Mouse (Mus musculus): ENCODE data around the gene Aebp1. TPM values are rescaled to one million over a fixed set of nuclear protein-coding genes. Genes with fewer than 3 reads are reported as not detected.
A peak's percentile ranks its signal among the peaks of the same experiment; 100 is the strongest.

The Aebp1 gene
- polyA plus RNA-seq, 1 experiment = 103 TPM

DNA sequence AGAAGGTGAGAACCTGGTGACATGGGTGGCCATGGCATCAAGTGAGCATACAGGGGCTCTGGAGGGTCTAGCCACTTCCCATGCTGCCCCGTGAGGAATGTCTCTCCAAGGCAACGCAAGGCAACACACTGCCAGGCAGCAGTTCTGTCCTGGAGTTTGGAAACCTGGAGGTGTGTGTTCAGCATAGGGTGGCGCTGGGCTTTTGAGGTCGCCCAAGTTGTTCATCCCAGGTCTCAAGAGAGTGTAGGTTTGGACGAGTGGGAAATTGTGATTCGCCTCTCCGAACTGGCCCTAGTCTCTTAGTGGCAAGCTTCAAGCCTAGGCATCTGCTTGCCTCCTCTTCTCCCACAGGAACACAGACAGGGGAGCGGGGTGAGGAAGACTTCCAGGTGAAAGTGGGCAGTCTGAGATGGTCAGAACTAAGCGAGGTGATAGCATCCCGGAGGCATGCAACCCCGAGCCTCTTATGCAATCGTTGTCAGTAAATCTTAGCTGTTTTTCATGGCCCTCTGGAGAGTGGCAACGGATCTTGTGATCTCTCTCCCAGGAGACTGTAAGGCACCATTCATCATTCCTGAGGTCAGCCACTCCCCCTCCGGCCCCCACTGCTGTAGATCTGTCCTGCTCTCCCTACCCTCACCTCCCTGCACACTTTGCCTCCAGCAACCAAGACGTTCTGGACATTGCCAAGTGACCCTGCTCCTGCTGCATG is 803 bp downstream of the Aebp1 start:
- Histone ChIP-seq H3K4me3 (peak overlapping the region; percentile 52), H3K4me2 (ENCODE audit: low read depth) (peak overlapping the region; percentile 97), H3K27me3 (ENCODE audit: control insufficient read depth, insufficient read depth, insufficient read length) (no peaks in the 10 kb centered on the region), H3K36me3 (ENCODE audit: control insufficient read depth, insufficient read depth) (peaks cover 6% of the 10 kb centered on the region), H3K79me2 (ENCODE audit: control insufficient read depth, insufficient read depth) (peaks cover 10% of the 10 kb centered on the region), H3ac (ENCODE audit: control insufficient read depth, insufficient read length) (peak overlapping the region; percentile 16)
- TF ChIP-seq MYOD1 (IDR thresholded peaks at IDR 0.05; ENCODE audit: control insufficient read depth in 1 of 3, insufficient read length in 2 of 3, low read depth in 2 of 3) (no peak), CEBPB (IDR thresholded peaks at IDR 0.05; ENCODE audit: insufficient read depth, poor library complexity, severe bottlenecking) (peak; percentile 95)

DNA sequence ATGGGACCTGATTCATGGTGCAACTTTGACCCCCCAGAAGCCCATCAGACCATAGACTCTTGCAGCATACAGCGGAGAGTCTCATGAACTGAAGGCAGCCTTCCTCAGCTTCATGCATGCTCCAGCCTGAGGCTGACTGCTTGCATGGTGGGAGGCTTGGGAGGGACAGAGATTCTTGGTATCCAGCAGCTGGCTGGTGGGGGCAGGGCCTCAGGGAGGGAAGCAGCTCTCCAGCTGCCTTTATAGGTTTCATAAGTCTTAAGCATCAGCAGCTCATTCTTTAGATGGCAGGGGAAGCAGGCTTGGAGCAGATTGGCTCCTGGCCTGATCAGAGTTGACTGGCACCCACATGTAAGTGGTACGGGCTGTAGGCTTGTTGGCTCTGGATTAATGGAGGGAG is 5.4 kb downstream of the Aebp1 start:
- no peak for TF ChIP-seq MYOG (IDR thresholded peaks at IDR 0.05; ENCODE audit: control insufficient read depth in 1 of 3, insufficient read depth in 1 of 3, insufficient read length in 2 of 3, low read depth in 2 of 3)
- TF ChIP-seq MYOD1 (IDR thresholded peaks at IDR 0.05; ENCODE audit: control insufficient read depth in 1 of 3, insufficient read length in 2 of 3, low read depth in 2 of 3) = no peak
- TF ChIP-seq SRF (IDR thresholded peaks at IDR 0.05; ENCODE audit: control insufficient read depth, insufficient read length, low read depth) = no peak
- TF ChIP-seq POLR2A (IDR thresholded peaks at IDR 0.05; ENCODE audit: insufficient read length, low read depth) = no peak
- no peak for TF ChIP-seq E2F4 (IDR thresholded peaks at IDR 0.05; ENCODE audit: insufficient read depth)
- Histone ChIP-seq H3K79me2 (ENCODE audit: control insufficient read depth, insufficient read depth) (peaks cover 10% of the 10 kb centered on the region), H3K4me3 (no peak overlapping the region), H3ac (ENCODE audit: control insufficient read depth, insufficient read length) (no peak overlapping the region), H3K27me3 (ENCODE audit: control insufficient read depth, insufficient read depth, insufficient read length) (no peaks in the 10 kb centered on the region), H3K4me2 (ENCODE audit: low read depth) (no peak overlapping the region), H3K36me3 (ENCODE audit: control insufficient read depth, insufficient read depth) (peaks cover 6% of the 10 kb centered on the region)

DNA sequence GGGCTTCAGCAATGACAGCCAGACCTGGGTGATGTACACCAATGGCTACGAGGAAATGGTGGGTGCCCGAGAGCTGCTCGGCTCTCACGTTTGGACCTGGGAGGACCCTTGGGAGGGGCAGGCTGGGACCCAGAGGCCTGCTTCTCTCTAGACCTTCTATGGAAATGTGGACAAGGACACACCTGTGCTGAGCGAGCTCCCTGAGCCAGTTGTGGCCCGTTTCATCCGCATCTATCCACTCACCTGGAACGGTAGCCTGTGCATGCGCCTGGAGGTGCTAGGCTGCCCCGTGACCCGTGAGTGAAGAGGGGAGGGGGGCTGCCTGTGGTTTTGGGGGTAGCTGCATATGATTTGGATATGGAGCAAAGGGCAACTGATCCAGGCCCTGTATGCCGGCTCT is 6.6 kb downstream of the Aebp1 start:
- Histone ChIP-seq H3K27me3 (ENCODE audit: control insufficient read depth, insufficient read depth, insufficient read length) (no peaks in the 10 kb centered on the region), H3K4me2 (ENCODE audit: low read depth) (no peak overlapping the region), H3ac (ENCODE audit: control insufficient read depth, insufficient read length) (no peak overlapping the region), H3K4me3 (no peak overlapping the region), H3K36me3 (ENCODE audit: control insufficient read depth, insufficient read depth) (peaks cover 6% of the 10 kb centered on the region), H3K79me2 (ENCODE audit: control insufficient read depth, insufficient read depth) (peaks cover 10% of the 10 kb centered on the region)
- no peak for TF ChIP-seq CEBPB (IDR thresholded peaks at IDR 0.05; ENCODE audit: insufficient read depth, poor library complexity, severe bottlenecking)
- no peak for TF ChIP-seq TCF12 (IDR thresholded peaks at IDR 0.05; ENCODE audit: insufficient read depth, poor library complexity, severe bottlenecking)
- TF ChIP-seq MYOD1 (IDR thresholded peaks at IDR 0.05; ENCODE audit: control insufficient read depth in 1 of 3, insufficient read length in 2 of 3, low read depth in 2 of 3) = no peak
- TF ChIP-seq SRF (IDR thresholded peaks at IDR 0.05; ENCODE audit: control insufficient read depth, insufficient read length, low read depth) = no peak

DNA sequence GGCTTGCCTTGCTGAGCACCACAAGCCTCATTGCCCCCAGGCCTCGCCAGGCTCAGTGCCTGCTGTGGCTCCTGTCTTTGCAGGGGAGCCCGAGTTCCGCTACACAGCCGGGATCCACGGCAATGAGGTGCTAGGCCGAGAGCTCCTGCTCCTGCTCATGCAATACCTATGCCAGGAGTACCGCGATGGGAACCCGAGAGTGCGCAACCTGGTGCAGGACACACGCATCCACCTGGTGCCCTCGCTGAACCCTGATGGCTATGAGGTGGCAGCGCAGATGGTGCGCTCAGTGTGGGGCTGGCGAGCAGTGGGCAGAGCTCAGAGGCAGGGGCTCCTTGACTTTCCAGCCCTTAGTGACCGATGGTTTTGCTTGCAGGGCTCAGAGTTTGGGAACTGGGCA is 7.6 kb downstream of the Aebp1 start:
- TF ChIP-seq POLR2AphosphoS2 (IDR thresholded peaks at IDR 0.05; ENCODE audit: insufficient read length, low read depth) (no peak), TCF3 (IDR thresholded peaks at IDR 0.05; ENCODE audit: insufficient read length, low read depth) (no peak), POLR2A (IDR thresholded peaks at IDR 0.05; ENCODE audit: insufficient read length, low read depth) (no peak), MYOD1 (IDR thresholded peaks at IDR 0.05; ENCODE audit: control insufficient read depth in 1 of 3, insufficient read length in 2 of 3, low read depth in 2 of 3) (no peak), E2F4 (IDR thresholded peaks at IDR 0.05; ENCODE audit: insufficient read depth) (no peak)
- peaks cover under 1% of the 10 kb centered on the region for H3K79me2 ChIP-seq (ENCODE audit: control insufficient read depth, insufficient read depth)
- H3ac ChIP-seq (ENCODE audit: control insufficient read depth, insufficient read length) = no peak overlapping the region
- no peak overlapping the region for H3K4me2 ChIP-seq (ENCODE audit: low read depth)
- H3K4me3 ChIP-seq = no peak overlapping the region
- peaks cover 4% of the 10 kb centered on the region for H3K36me3 ChIP-seq (ENCODE audit: control insufficient read depth, insufficient read depth)
- H3K27me3 ChIP-seq (ENCODE audit: control insufficient read depth, insufficient read depth, insufficient read length) = no peaks in the 10 kb centered on the region

DNA sequence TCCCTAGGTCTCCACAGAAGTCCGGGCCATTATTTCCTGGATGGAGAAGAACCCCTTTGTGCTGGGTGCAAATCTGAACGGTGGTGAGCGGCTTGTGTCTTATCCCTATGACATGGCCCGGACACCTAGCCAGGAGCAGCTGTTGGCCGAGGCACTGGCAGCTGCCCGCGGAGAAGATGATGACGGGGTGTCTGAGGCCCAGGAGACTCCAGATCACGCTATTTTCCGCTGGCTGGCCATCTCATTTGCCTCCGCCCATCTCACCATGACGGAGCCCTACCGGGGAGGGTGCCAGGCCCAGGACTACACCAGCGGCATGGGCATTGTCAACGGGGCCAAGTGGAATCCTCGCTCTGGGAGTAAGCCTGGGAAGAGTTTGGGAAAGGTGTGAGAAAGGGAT is 8.3 kb downstream of the Aebp1 start:
- no peak overlapping the region for H3K4me3 ChIP-seq
- H3ac ChIP-seq (ENCODE audit: control insufficient read depth, insufficient read length) = no peak overlapping the region
- H3K36me3 ChIP-seq (ENCODE audit: control insufficient read depth, insufficient read depth) = no peaks in the 10 kb centered on the region
- no peaks in the 10 kb centered on the region for H3K79me2 ChIP-seq (ENCODE audit: control insufficient read depth, insufficient read depth)
- no peak for TF ChIP-seq MAX (IDR thresholded peaks at IDR 0.05; ENCODE audit: low read depth)
- H3K27me3 ChIP-seq (ENCODE audit: control insufficient read depth, insufficient read depth, insufficient read length) = no peaks in the 10 kb centered on the region
- no peak overlapping the region for H3K4me2 ChIP-seq (ENCODE audit: low read depth)

DNA sequence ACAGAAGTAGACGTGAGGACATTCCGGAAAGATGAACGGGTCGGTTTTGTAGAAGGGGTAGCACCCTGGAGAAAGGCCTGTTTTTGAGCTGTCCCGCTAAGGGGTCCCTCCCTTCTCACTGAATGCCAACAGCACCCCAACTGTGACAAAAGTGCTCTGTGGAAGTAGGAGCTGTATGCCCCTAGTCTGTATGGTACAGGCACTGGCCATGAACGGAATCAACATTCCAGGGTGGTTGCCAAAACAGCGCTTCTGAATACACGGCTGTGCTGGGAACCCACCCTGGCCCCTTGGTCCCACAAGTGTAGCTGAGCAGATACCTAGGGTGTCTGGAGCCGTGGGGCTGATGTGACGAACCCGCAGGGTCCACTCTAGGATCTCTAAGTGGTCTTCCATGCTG is 11.0 kb downstream of the Aebp1 start:
- Histone ChIP-seq H3K36me3 (ENCODE audit: control insufficient read depth, insufficient read depth) (no peaks in the 10 kb centered on the region), H3K4me3 (no peak overlapping the region)

More for the DNA sequence above, 11.0 kb downstream of the Aebp1 start:
- H3ac ChIP-seq (ENCODE audit: control insufficient read depth, insufficient read length) = no peak overlapping the region
- TF ChIP-seq REST (IDR thresholded peaks at IDR 0.05; ENCODE audit: insufficient read depth, insufficient read length) = no peak
- no peak for TF ChIP-seq CEBPB (IDR thresholded peaks at IDR 0.05; ENCODE audit: insufficient read depth, poor library complexity, severe bottlenecking)
- TF ChIP-seq MYOG (IDR thresholded peaks at IDR 0.05; ENCODE audit: control insufficient read depth in 1 of 3, insufficient read depth in 1 of 3, insufficient read length in 2 of 3, low read depth in 2 of 3) = no peak
- TF ChIP-seq POLR2AphosphoS2 (IDR thresholded peaks at IDR 0.05; ENCODE audit: insufficient read length, low read depth) = no peak
- no peak for TF ChIP-seq MAX (IDR thresholded peaks at IDR 0.05; ENCODE audit: low read depth)
- no peak for TF ChIP-seq E2F4 (IDR thresholded peaks at IDR 0.05; ENCODE audit: insufficient read depth)
- TF ChIP-seq POLR2A (IDR thresholded peaks at IDR 0.05; ENCODE audit: insufficient read length, low read depth) = no peak
- no peak for TF ChIP-seq TCF12 (IDR thresholded peaks at IDR 0.05; ENCODE audit: insufficient read depth, poor library complexity, severe bottlenecking)
- no peak for TF ChIP-seq MYOD1 (IDR thresholded peaks at IDR 0.05; ENCODE audit: control insufficient read depth in 1 of 3, insufficient read length in 2 of 3, low read depth in 2 of 3)
- TF ChIP-seq TCF3 (IDR thresholded peaks at IDR 0.05; ENCODE audit: insufficient read length, low read depth) = no peak
- no peak for TF ChIP-seq SRF (IDR thresholded peaks at IDR 0.05; ENCODE audit: control insufficient read depth, insufficient read length, low read depth)
- no peak for TF ChIP-seq USF1 (IDR thresholded peaks at IDR 0.05; ENCODE audit: low read depth)
- no peaks in the 10 kb centered on the region for H3K27me3 ChIP-seq (ENCODE audit: control insufficient read depth, insufficient read depth, insufficient read length)
- H3K4me2 ChIP-seq (ENCODE audit: low read depth) = no peak overlapping the region
- no peaks in the 10 kb centered on the region for H3K79me2 ChIP-seq (ENCODE audit: control insufficient read depth, insufficient read depth)

All from myocyte (in vitro differentiated cells).